Mouse (Mus musculus) lung, adult 2 months (tissue): Measurements from ENCODE around the gene Myt1l.

Experiments used
- CTCF ChIP-seq: fragments of 200-500 bp; IDR thresholded peaks from 2 replicates; pipeline ENCODE4 v1.5.1; 2011; ENCODE audit warnings: mild to moderate bottlenecking, low read length, control low read depth; ENCODE audit not compliant: insufficient read depth
- POLR2A ChIP-seq: fragments of 200-500 bp; IDR thresholded peaks from 2 replicates; pipeline ENCODE4 v1.6.1; 2011; ENCODE audit warnings: low read depth, mild to moderate bottlenecking, control low read depth, low read length, borderline replicate concordance; ENCODE audit errors: extremely low read depth

GRCm38 (mm10) chr12:29823766-29824417 is 295.7 kb downstream of the Myt1l start:
- no peak for TF ChIP-seq POLR2A
- TF ChIP-seq CTCF: no peak
